Mouse (Mus musculus) hindbrain, embryonic 15.5 days (tissue): ENCODE results near the gene Hist3h2ba. TPM values are rescaled to one million over a fixed set of nuclear protein-coding genes. Genes with fewer than 3 reads are reported as not detected.
A peak's percentile ranks its signal among the peaks of the same experiment; 100 is the strongest.
"Not testable (repeated sequence)": the region's sequence is repeated elsewhere in the genome, so short reads cannot be mapped to it uniquely, and the experiment has no call there.

Experiments used
- ATAC-seq: fragments of 200-750 bp; cut with Nextera tagmentation; 2 replicates; pipeline ENCODE4 v1.8.0; 2017; ENCODE audit warnings: low read depth, moderate number of reproducible peaks, moderate TSS enrichment; ENCODE audit not compliant: low FRiP score
- H3K27ac ChIP-seq: fragments of 300-500 bp; sonication (generic); replicated peaks from 2 replicates; pipeline ENCODE4 v1.5.1; 2015; ENCODE audit warnings: mild to moderate bottlenecking, inconsistent platforms
- H3K27me3 ChIP-seq: fragments of 300-500 bp; sonication (generic); 2 replicates; pipeline ENCODE4 v1.6.1; 2015; ENCODE audit warnings: control low read depth, inconsistent platforms
- H3K36me3 ChIP-seq: fragments of 300-500 bp; sonication (generic); 2 replicates; pipeline ENCODE4 v1.6.1; 2015; ENCODE audit warnings: control low read depth, inconsistent platforms
- H3K4me1 ChIP-seq: fragments of 300-500 bp; sonication (generic); replicated peaks from 2 replicates; pipeline ENCODE4 v1.6.1; 2015; ENCODE audit warnings: control low read depth, inconsistent platforms
- H3K4me2 ChIP-seq: fragments of 300-500 bp; sonication (generic); 2 replicates; pipeline ENCODE4 v1.6.1; 2015; ENCODE audit warnings: moderate library complexity, mild to moderate bottlenecking, inconsistent platforms
- H3K4me3 ChIP-seq: fragments of 300-500 bp; sonication (generic); 2 replicates; pipeline ENCODE4 v1.5.1; 2015; ENCODE audit warnings: mild to moderate bottlenecking, inconsistent platforms
- H3K9ac ChIP-seq: fragments of 300-500 bp; sonication (generic); 2 replicates; pipeline ENCODE4 v1.6.1; 2015; ENCODE audit warnings: inconsistent platforms
- H3K9me3 ChIP-seq: fragments of 300-500 bp; sonication (generic); 2 replicates; pipeline ENCODE4 v1.6.1; 2016; ENCODE audit warnings: control low read depth, inconsistent platforms
- WGBS: fragments of 180-500 bp; shearing (Covaris S2); methylation state at CpG from one replicate; pipeline ENCODE4 v1.1.7; 2015; 5-methylcytosine and 5-hydroxymethylcytosine counted together
- polyA plus RNA-seq: library from polyadenylated mRNA; unstranded; fragments of >200 nt; fragmentation: Nextera tagmentation; extraction: Ambion mirVana; gene quantifications from 2 replicates; pipeline ENCODE4 v1.2.1, GENCODE M21; 2015

Hist3h2ba gene
- polyA plus RNA-seq, 1 experiment from 2014 or later, result 230 TPM

DNA sequence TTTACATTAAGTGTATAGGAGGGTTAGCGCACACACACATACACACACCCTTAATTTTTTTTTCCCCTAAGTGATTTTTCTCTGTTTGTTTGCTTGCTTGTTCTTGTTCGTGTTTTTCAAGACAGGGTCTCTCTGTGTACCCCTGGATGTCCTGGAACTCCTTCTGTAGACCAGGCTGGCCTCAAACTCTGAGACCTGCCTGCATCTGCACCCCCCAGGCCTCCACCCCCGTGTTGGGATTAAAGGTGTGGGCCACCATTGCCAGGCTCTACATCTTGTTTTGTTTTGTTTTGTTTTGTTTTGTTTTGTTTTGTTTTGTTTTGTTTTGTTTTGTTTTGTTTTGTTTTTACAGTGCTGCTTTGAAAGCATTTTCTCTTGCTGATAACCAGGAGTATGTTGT, 1.4 kb upstream of the Hist3h2ba start:
- Histone ChIP-seq H3K36me3 (no peaks in the 10 kb centered on the region), H3K27ac (peak overlapping the region; percentile 99)
- no peak for ATAC-seq

GRCm38 (mm10) chr11:58947798-58948528, 757 bp upstream of the Hist3h2ba start:
- H3K27me3 ChIP-seq, result no peaks in the 10 kb centered on the region
- H3K4me1 ChIP-seq, result peaks cover 28% of the 10 kb centered on the region
- WGBS, result 6% methylated on average over 23 of the region's 23 CpGs
- peak overlapping the region; percentile 99 for H3K27ac ChIP-seq
- H3K9ac ChIP-seq, result peak overlapping the region; percentile 72
- ATAC-seq, result peak; percentile 68
- no peaks in the 10 kb centered on the region for H3K9me3 ChIP-seq
- peak overlapping the region; percentile 72 for H3K4me2 ChIP-seq
- peak overlapping the region; percentile 51 for H3K4me3 ChIP-seq
- no peaks in the 10 kb centered on the region for H3K36me3 ChIP-seq

More for the DNA sequence above, 1.4 kb upstream of the Hist3h2ba start:
- Histone ChIP-seq H3K4me2 (peak overlapping the region; percentile 72), H3K9ac (peak overlapping the region; percentile 72; the same call in 1 of the 2 replicates), H3K27me3 (no peaks in the 10 kb centered on the region), H3K4me3 (peak overlapping the region; percentile 51), H3K9me3 (no peaks in the 10 kb centered on the region), H3K4me1 (peaks cover 24% of the 10 kb centered on the region)
- 79% methylated on average over 3 of the region's 3 CpGs for WGBS

DNA sequence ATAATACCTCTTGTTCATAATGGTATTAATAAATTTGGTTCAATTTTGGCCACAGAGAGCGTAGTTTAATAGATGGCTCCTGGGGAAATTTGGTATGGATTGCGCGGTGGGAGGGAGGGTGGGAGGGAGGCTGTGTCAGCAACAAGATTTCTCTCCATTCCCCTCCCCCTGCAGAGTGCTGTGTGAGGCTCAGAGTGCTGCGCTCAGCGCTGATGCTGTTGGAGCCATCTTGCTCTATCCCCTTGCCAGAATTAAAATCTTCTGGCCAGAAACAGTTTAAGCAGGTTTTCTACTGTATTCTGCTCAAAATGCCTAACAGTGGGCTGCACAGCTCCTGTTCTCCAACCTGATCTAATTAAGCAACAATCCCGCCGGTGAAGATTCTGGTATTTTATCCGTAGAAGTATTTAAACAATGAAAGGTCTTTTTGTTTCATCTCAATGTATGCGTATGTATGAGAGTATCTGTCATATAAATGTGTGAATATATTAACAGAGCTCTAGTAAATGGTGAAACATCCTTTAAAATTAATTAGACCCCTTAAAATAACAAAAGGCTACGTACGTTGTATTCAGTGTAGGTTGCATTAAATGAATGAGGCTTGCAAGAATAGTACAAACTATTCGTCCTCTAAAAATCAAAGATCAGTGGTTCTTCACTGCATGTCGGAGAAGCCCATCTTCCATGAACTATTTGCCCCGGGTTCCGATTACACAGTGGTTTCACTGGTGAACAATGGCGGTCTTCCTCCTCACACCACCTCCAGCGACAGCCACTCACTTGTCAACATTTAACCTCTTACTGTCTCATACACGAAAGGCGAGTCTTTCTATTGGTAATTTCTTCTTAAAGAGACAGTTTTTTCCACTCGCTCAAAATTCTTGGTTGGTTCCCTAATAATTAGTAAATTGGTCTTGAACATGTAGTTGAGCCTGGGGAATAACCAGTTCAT, 1.0 kb downstream of the Hist3h2ba start:
- H3K36me3 ChIP-seq, result no peaks in the 10 kb centered on the region
- peaks cover 30% of the 10 kb centered on the region for H3K4me1 ChIP-seq
- 3% methylated on average over 20 of the region's 20 CpGs for WGBS
- ATAC-seq, result peak; percentile 50
- peak overlapping the region; percentile 72 for H3K4me2 ChIP-seq
- peak overlapping the region; percentile 88 for H3K9ac ChIP-seq
- H3K9me3 ChIP-seq, result no peaks in the 10 kb centered on the region
- peak overlapping the region; percentile 51 for H3K4me3 ChIP-seq
- H3K27ac ChIP-seq, result peak overlapping the region; percentile 99
- H3K27me3 ChIP-seq, result no peaks in the 10 kb centered on the region

GRCm38 (mm10) chr11:58951210-58951609, 2.5 kb downstream of the Hist3h2ba start:
- H3K9ac ChIP-seq, result peak overlapping the region; percentile 88
- no peak for ATAC-seq
- peak overlapping the region; percentile 99 for H3K27ac ChIP-seq
- H3K4me1 ChIP-seq, result peaks cover 31% of the 10 kb centered on the region
- 34% methylated on average over 5 of the region's 5 CpGs for WGBS
- H3K9me3 ChIP-seq, result no peaks in the 10 kb centered on the region
- H3K27me3 ChIP-seq, result no peaks in the 10 kb centered on the region
- no peaks in the 10 kb centered on the region for H3K36me3 ChIP-seq
- peak overlapping the region; percentile 51 for H3K4me3 ChIP-seq
- H3K4me2 ChIP-seq, result peak overlapping the region; percentile 72

- peak overlapping the region; percentile 100 for H3K27ac ChIP-seq
- ATAC-seq, result peak; percentile 15; the same call in 1 of the 2 replicates
- H3K9ac ChIP-seq, result peak overlapping the region; percentile 92
- peaks cover 49% of the 10 kb centered on the region for H3K4me1 ChIP-seq
- WGBS, result under 1% methylated on average over 33 of the region's 33 CpGs
- no peaks in the 10 kb centered on the region for H3K27me3 ChIP-seq
- peak overlapping the region; percentile 80 for H3K4me2 ChIP-seq
- H3K36me3 ChIP-seq, result no peaks in the 10 kb centered on the region
- H3K9me3 ChIP-seq, result no peaks in the 10 kb centered on the region
- H3K4me3 ChIP-seq, result peak overlapping the region; percentile 76
Observed at GRCm38 (mm10) chr11:58953351-58954169, 4.8 kb downstream of the Hist3h2ba start.

- peak overlapping the region; percentile 100 for H3K27ac ChIP-seq
Observed at GRCm38 (mm10) chr11:58954170-58954419, 5.4 kb downstream of the Hist3h2ba start.

DNA sequence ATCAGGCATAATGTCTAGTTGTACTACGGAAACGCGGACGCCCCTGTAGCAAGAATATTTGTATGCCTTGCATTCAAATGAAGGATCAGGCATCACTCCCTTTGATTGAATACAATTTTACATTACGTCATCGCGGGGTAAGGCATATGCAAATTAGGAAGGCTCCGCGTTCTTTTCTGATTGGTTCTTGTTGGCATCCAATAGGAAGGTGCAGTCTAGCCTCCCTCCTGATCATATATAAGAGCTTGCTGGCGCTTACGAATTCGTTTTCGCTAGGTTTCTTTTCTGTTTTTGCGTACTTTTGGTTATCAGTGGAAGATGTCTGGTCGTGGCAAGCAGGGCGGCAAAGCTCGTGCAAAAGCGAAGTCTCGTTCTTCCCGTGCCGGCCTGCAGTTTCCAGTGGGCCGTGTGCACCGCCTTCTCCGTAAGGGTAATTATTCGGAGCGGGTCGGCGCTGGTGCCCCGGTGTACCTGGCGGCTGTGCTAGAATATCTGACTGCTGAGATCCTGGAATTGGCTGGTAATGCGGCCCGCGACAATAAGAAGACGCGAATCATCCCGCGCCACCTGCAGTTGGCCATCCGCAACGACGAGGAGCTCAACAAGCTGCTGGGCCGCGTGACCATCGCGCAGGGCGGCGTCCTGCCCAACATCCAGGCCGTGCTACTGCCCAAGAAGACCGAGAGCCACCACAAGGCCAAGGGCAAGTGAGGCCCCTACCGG, 5.9 kb downstream of the Hist3h2ba start, which contains the start of the genes Hist3h2a and Trim17:
Gene Hist3h2a, plus strand, starts transcription at position 266 of the 723 bp plus-strand sequence.
Gene Trim17, plus strand, starts transcription at position 266 of the 723 bp plus-strand sequence.
- ATAC-seq, result peak; percentile 93
- Histone ChIP-seq H3K4me2 (peak within 1 kb of the TSS; percentile 80), H3K9me3 (no peaks in the 10 kb centered on the region), H3K27me3 (no peaks in the 10 kb centered on the region), H3K27ac (peak within 1 kb of the TSS; percentile 100), H3K36me3 (no peaks in the 10 kb centered on the region), H3K9ac (peak within 1 kb of the TSS; percentile 92), H3K4me3 (peak within 1 kb of the TSS; percentile 76), H3K4me1 (peaks cover 59% of the 10 kb centered on the region)
- under 1% methylated on average over 49 of the region's 49 CpGs for WGBS

More at GRCm38 (mm10) chr11:58954170-58954419, 5.4 kb downstream of the Hist3h2ba start:
- Histone ChIP-seq H3K4me3 (peak overlapping the region; percentile 76), H3K4me1 (peaks cover 54% of the 10 kb centered on the region), H3K4me2 (peak overlapping the region; percentile 80), H3K9ac (peak overlapping the region; percentile 92)
- ATAC-seq, H3K27me3 ChIP-seq, H3K36me3 ChIP-seq, H3K9me3 ChIP-seq: not testable (repeated sequence)
- WGBS, result 2% methylated on average over 17 of the region's 17 CpGs

GRCm38 (mm10) chr11:58955143-58955867, 6.6 kb downstream of the Hist3h2ba start:
- WGBS, result under 1% methylated on average over 20 of the region's 20 CpGs
- Histone ChIP-seq H3K36me3 (no peaks in the 10 kb centered on the region), H3K27me3 (no peaks in the 10 kb centered on the region), H3K27ac (peak overlapping the region; percentile 100), H3K4me2 (peak overlapping the region; percentile 80), H3K4me1 (peaks cover 62% of the 10 kb centered on the region), H3K4me3 (peak overlapping the region; percentile 76), H3K9me3 (no peaks in the 10 kb centered on the region), H3K9ac (peak overlapping the region; percentile 92)
- 0 out of 2 replicates have a peak, but pooled peaks have one; percentile 14 for ATAC-seq

DNA sequence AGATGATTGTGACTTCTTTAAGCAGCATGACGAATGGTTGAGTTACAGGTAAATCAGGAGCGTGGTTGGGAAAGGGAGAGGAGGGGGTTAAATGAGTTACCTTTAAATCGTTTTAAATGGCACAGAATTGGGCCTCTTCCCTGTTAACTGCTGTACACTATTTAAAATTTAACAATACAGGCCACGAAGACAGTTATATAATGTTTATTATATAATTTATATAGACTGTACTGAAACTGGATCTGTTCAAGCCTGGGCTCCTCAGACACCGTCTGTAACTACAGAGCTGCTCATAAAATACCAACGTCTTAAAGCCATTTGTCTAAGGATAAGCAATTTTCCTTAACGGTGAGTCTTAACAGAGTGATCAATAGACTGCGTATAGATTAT, 7.1 kb downstream of the Hist3h2ba start:
- Histone ChIP-seq H3K9me3 (no peaks in the 10 kb centered on the region), H3K9ac (peak overlapping the region; percentile 92), H3K4me3 (peak overlapping the region; percentile 76), H3K4me1 (peaks cover 59% of the 10 kb centered on the region), H3K36me3 (no peaks in the 10 kb centered on the region), H3K4me2 (peak overlapping the region; percentile 80), H3K27me3 (no peaks in the 10 kb centered on the region), H3K27ac (peak overlapping the region; percentile 100)
- ATAC-seq, result no peak
- 21% methylated on average over 8 of the region's 8 CpGs for WGBS

DNA sequence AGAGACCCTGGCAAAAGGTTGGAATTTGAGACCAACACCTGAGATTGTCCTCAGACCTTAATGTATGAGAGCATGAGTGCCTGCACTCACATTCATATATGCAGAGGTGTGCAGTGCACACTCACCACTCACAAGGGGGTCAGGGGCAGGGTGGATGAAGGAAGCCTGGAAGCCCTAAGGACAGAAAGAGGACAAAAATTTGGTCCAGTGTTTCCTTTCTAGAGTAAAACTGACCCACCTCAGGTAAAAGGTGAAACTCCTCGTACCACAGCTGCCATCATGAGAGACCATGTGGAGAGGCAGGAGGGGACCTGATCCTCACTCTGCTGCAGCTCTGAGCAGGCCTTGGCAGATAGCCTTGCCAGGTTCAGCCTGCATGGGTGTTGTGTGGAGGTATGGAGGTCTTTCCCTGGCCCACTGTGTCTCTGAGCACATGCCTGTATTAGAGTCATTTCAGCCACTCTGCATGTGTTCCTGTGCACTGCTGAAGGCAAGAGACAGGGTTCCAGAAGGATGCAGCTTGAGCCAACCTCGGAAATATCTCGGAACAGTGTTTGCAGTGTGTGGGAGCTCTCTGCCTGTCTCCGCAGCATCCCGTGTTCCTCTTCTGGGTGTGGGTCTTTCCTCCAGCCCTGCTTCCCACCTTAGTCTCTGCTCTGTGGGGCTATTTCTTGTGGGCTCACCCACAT, 8.7 kb downstream of the Hist3h2ba start:
- peak overlapping the region; percentile 76 for H3K4me3 ChIP-seq
- no peak overlapping the region for H3K27ac ChIP-seq
- no peaks in the 10 kb centered on the region for H3K27me3 ChIP-seq
- H3K4me2 ChIP-seq, result peak overlapping the region; percentile 80
- WGBS, result 79% methylated on average over 5 of the region's 5 CpGs
- no peak for ATAC-seq
- H3K9ac ChIP-seq, result peak overlapping the region; percentile 92
- H3K4me1 ChIP-seq, result peaks cover 44% of the 10 kb centered on the region
- H3K9me3 ChIP-seq, result no peaks in the 10 kb centered on the region
- H3K36me3 ChIP-seq, result no peaks in the 10 kb centered on the region
